Mouse (Mus musculus): ENCODE measurements around the gene Fbxl16.
A peak's percentile ranks its signal among the peaks of the same experiment; 100 is the strongest.

DNA sequence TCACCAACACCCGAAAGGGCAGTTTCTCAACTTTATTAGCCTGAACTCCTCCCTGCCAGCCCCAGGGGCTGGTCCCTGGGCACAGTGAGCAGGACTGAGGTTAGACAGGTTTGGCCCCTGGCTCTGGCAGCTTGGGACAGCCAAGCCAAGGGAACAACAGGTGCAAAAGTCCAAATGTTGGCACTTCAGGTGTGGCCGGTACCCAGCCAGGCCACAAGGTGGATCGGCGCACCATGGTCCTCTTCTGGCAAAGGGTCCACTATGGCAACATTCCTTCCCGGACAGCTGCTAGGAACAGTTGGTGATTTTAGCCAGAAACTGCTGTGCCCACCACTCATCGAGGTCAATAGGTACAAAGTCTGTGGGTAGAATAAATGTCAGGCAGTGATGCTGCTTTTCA, 54.8 kb downstream of the Fbxl16 start:
- TF ChIP-seq CTCF (IDR thresholded peaks at IDR 0.05; ENCODE audit: low read depth, low read length) (peak; percentile 66), POLR2A (IDR thresholded peaks at IDR 0.05; ENCODE audit: extremely low read depth, insufficient read depth, low read length) (no peak)

All from liver, adult 2 months (tissue).